Mouse (Mus musculus): Measurements from ENCODE around the gene Lrrc20. TPM values are rescaled to one million over a fixed set of nuclear protein-coding genes. Genes with fewer than 3 reads are reported as not detected.
"Not testable (repeated sequence)": the region's sequence is repeated elsewhere in the genome, so short reads cannot be mapped to it uniquely, and the experiment has no call there.

The Lrrc20 gene
- polyA plus RNA-seq, 1 experiment, result 13.9 TPM

GRCm38 (mm10) chr10:61447581-61448353 lies 27.8 kb upstream of the Lrrc20 start:
- H3K27ac ChIP-seq (ENCODE audit: insufficient read depth, low read depth, low read length), result no peak overlapping the region

GRCm38 (mm10) chr10:61448834-61449233 lies 26.8 kb upstream of the Lrrc20 start:
- peaks cover 24% of the 10 kb centered on the region for H3K4me1 ChIP-seq (ENCODE audit: control insufficient read depth, insufficient read depth, low read length)
- no peak overlapping the region for H3K27ac ChIP-seq (ENCODE audit: insufficient read depth, low read depth, low read length)
- no peak overlapping the region for H3K4me3 ChIP-seq (ENCODE audit: insufficient read depth, low read length)
- TF ChIP-seq CTCF (IDR thresholded peaks at IDR 0.05; ENCODE audit: low read depth, low read length), result no peak
- TF ChIP-seq POLR2A (IDR thresholded peaks at IDR 0.05; ENCODE audit: borderline replicate concordance, low read depth, low read length), result no peak

More at GRCm38 (mm10) chr10:61447581-61448353, 27.8 kb upstream of the Lrrc20 start:
- Histone ChIP-seq H3K4me3 (ENCODE audit: insufficient read depth, low read length) (no peak overlapping the region), H3K4me1 (ENCODE audit: control insufficient read depth, insufficient read depth, low read length) (peaks cover 25% of the 10 kb centered on the region)
- TF ChIP-seq CTCF (IDR thresholded peaks at IDR 0.05; ENCODE audit: low read depth, low read length) (no peak), POLR2A (IDR thresholded peaks at IDR 0.05; ENCODE audit: borderline replicate concordance, low read depth, low read length) (no peak)

- peak overlapping the region; percentile 96 for H3K4me3 ChIP-seq (ENCODE audit: insufficient read depth, low read length)
- peaks cover 20% of the 10 kb centered on the region for H3K4me1 ChIP-seq (ENCODE audit: control insufficient read depth, insufficient read depth, low read length)
- peak overlapping the region; percentile 82 for H3K27ac ChIP-seq (ENCODE audit: insufficient read depth, low read depth, low read length)
- TF ChIP-seq CTCF (IDR thresholded peaks at IDR 0.05; ENCODE audit: low read depth, low read length) (no peak), POLR2A (IDR thresholded peaks at IDR 0.05; ENCODE audit: borderline replicate concordance, low read depth, low read length) (no peak)
Measured at GRCm38 (mm10) chr10:61451463-61451930, 24.1 kb upstream of the Lrrc20 start.

- peak overlapping the region; percentile 82 for H3K27ac ChIP-seq (ENCODE audit: insufficient read depth, low read depth, low read length)
- TF ChIP-seq CTCF (IDR thresholded peaks at IDR 0.05; ENCODE audit: low read depth, low read length) (no peak), POLR2A (IDR thresholded peaks at IDR 0.05; ENCODE audit: borderline replicate concordance, low read depth, low read length) (no peak)
- H3K4me1 ChIP-seq (ENCODE audit: control insufficient read depth, insufficient read depth, low read length), result peaks cover 22% of the 10 kb centered on the region
- H3K4me3 ChIP-seq (ENCODE audit: insufficient read depth, low read length), result peak overlapping the region; percentile 96
Measured at GRCm38 (mm10) chr10:61451931-61452617, 23.5 kb upstream of the Lrrc20 start.

GRCm38 (mm10) chr10:61452645-61453044 lies 23.0 kb upstream of the Lrrc20 start, which contains the start of gene Eif4ebp2:
Eif4ebp2 (minus strand) TSS chr10:61452661.
- Histone ChIP-seq H3K4me3 (ENCODE audit: insufficient read depth, low read length) (peak within 1 kb of the TSS; percentile 96), H3K27ac (ENCODE audit: insufficient read depth, low read depth, low read length) (peak within 1 kb of the TSS; percentile 82), H3K4me1 (ENCODE audit: control insufficient read depth, insufficient read depth, low read length) (peaks cover 19% of the 10 kb centered on the region)
- no peak for TF ChIP-seq POLR2A (IDR thresholded peaks at IDR 0.05; ENCODE audit: borderline replicate concordance, low read depth, low read length)
- no peak for TF ChIP-seq CTCF (IDR thresholded peaks at IDR 0.05; ENCODE audit: low read depth, low read length)

- peak overlapping the region; percentile 17; the same call in 1 of the 2 replicates for H3K4me3 ChIP-seq (ENCODE audit: insufficient read depth, low read length)
- H3K27ac ChIP-seq (ENCODE audit: insufficient read depth, low read depth, low read length), result not testable (repeated sequence)
- H3K4me1 ChIP-seq (ENCODE audit: control insufficient read depth, insufficient read depth, low read length), result peaks cover 17% of the 10 kb centered on the region
Measured at GRCm38 (mm10) chr10:61453171-61453570, 22.4 kb upstream of the Lrrc20 start.

GRCm38 (mm10) chr10:61457182-61457581 lies 18.4 kb upstream of the Lrrc20 start:
- Histone ChIP-seq H3K27ac (ENCODE audit: insufficient read depth, low read depth, low read length) (no peak overlapping the region), H3K4me1 (ENCODE audit: control insufficient read depth, insufficient read depth, low read length) (0 out of 2 replicates have a peak, but pooled peaks cover 2% of the 10 kb centered on the region), H3K4me3 (ENCODE audit: insufficient read depth, low read length) (no peak overlapping the region)
- no peak for TF ChIP-seq CTCF (IDR thresholded peaks at IDR 0.05; ENCODE audit: low read depth, low read length)

GRCm38 (mm10) chr10:61465009-61465408 lies 10.6 kb upstream of the Lrrc20 start:
- TF ChIP-seq POLR2A (IDR thresholded peaks at IDR 0.05; ENCODE audit: borderline replicate concordance, low read depth, low read length) (no peak), CTCF (IDR thresholded peaks at IDR 0.05; ENCODE audit: low read depth, low read length) (no peak)
- H3K4me3 ChIP-seq (ENCODE audit: insufficient read depth, low read length), result no peak overlapping the region
- peaks cover 7% of the 10 kb centered on the region for H3K4me1 ChIP-seq (ENCODE audit: control insufficient read depth, insufficient read depth, low read length)
- no peak overlapping the region for H3K27ac ChIP-seq (ENCODE audit: insufficient read depth, low read depth, low read length)

GRCm38 (mm10) chr10:61466242-61466641 lies 9.4 kb upstream of the Lrrc20 start:
- Histone ChIP-seq H3K4me1 (ENCODE audit: control insufficient read depth, insufficient read depth, low read length) (peaks cover 7% of the 10 kb centered on the region), H3K27ac (ENCODE audit: insufficient read depth, low read depth, low read length) (no peak overlapping the region), H3K4me3 (ENCODE audit: insufficient read depth, low read length) (no peak overlapping the region)
- peak; percentile 28; the same call in 1 of the 2 replicates for TF ChIP-seq CTCF (IDR thresholded peaks at IDR 0.05; ENCODE audit: low read depth, low read length)
- no peak for TF ChIP-seq POLR2A (IDR thresholded peaks at IDR 0.05; ENCODE audit: borderline replicate concordance, low read depth, low read length)

GRCm38 (mm10) chr10:61466873-61467272 lies 8.7 kb upstream of the Lrrc20 start:
- peak; percentile 33; the same call in 1 of the 2 replicates for TF ChIP-seq CTCF (IDR thresholded peaks at IDR 0.05; ENCODE audit: low read depth, low read length)
- no peak for TF ChIP-seq POLR2A (IDR thresholded peaks at IDR 0.05; ENCODE audit: borderline replicate concordance, low read depth, low read length)
- no peak overlapping the region for H3K27ac ChIP-seq (ENCODE audit: insufficient read depth, low read depth, low read length)
- H3K4me3 ChIP-seq (ENCODE audit: insufficient read depth, low read length), result no peak overlapping the region
- H3K4me1 ChIP-seq (ENCODE audit: control insufficient read depth, insufficient read depth, low read length), result peaks cover 7% of the 10 kb centered on the region
